9 mouse cellular contexts compared by ENCODE assay signal in genomic region chr2:155696091-155696558, GRCm38 (mm10). TPM values are rescaled to one million over a fixed set of nuclear protein-coding genes. Genes with fewer than 3 reads are reported as not detected.
DNase-seq lines count a peak whose midpoint lies in the region; ATAC-seq and TF ChIP-seq lines count a peak whose summit lies in the region.
"Had no signal": no experiment of that assay in that cellular context is flagged by ENCODE, and none has a peak within 500 bp of the region (broad histone marks: within the 10 kb centered on the region; RNA-seq: fewer than 3 reads in every experiment).

No protein-coding gene starts in this region.

- TF ChIP-seq CTCF in kidney, postnatal 0 days (IDR thresholded peaks at IDR 0.05; ENCODE audit: low read depth), result peak; percentile 97

- H3K27ac ChIP-seq in midbrain, embryonic 11.5 days (ENCODE audit: low read depth, low read length), result no peak overlapping the region
- no peak overlapping the region for H3K27ac ChIP-seq in midbrain, embryonic 15.5 days
- H3K27ac ChIP-seq in kidney, postnatal 0 days, result no peak overlapping the region
- H3K27ac ChIP-seq in liver, embryonic 11.5 days (ENCODE audit: low read depth, low read length), result no peak overlapping the region

- no peaks in the 10 kb centered on the region; the same call in 1 of the 2 replicates for H3K36me3 ChIP-seq in midbrain, embryonic 11.5 days (ENCODE audit: control insufficient read depth, insufficient read depth, low read length)
- H3K36me3 ChIP-seq in midbrain, embryonic 15.5 days (replicated peaks), result 0 out of 2 replicates have a peak, but pooled peaks cover 3% of the 10 kb centered on the region
- 0 out of 2 replicates have a peak, but pooled peaks cover under 1% of the 10 kb centered on the region for H3K36me3 ChIP-seq in kidney, postnatal 0 days (ENCODE audit: insufficient read depth, low read length)
- H3K36me3 ChIP-seq in liver, embryonic 11.5 days (ENCODE audit: control insufficient read depth, insufficient read depth, low read length), result no peaks in the 10 kb centered on the region

- no peak overlapping the region for H3K4me3 ChIP-seq in midbrain, embryonic 11.5 days (ENCODE audit: low read depth, low read length)
- H3K4me3 ChIP-seq in midbrain, embryonic 15.5 days, result no peak overlapping the region
- no peak overlapping the region for H3K4me3 ChIP-seq in kidney, postnatal 0 days (replicated peaks; ENCODE audit: low read depth, low read length)
- peak overlapping the region; percentile 10; the same call in 1 of the 2 replicates for H3K4me3 ChIP-seq in liver, embryonic 11.5 days (ENCODE audit: low read depth, low read length)

- DNase-seq in midbrain, embryonic 11.5 days (ENCODE audit: low spot score, missing footprints), result peak; percentile 97
- DNase-seq in brain, adult 2 months (ENCODE audit: low read depth, low spot score), result peak; percentile 93
- peak; percentile 82 for DNase-seq in forelimb bud, embryonic 11.5 days (ENCODE audit: low read depth, low spot score)
- DNase-seq in kidney, postnatal 0 days (ENCODE audit: low spot score), result peak; percentile 86
- DNase-seq in liver, embryonic 11.5 days (ENCODE audit: low spot score), result peak; percentile 77
- peak; percentile 88 for DNase-seq in ovary, postnatal 14 days (ENCODE audit: low spot score)
- DNase-seq in thymus, postnatal 10 days (ENCODE audit: low spot score in 2 of 2), result peak; percentile 60 to 94

- H3K4me1 ChIP-seq in midbrain, embryonic 11.5 days (ENCODE audit: control insufficient read depth, insufficient read depth, low read length), result peaks cover 2% of the 10 kb centered on the region
- H3K4me1 ChIP-seq in midbrain, embryonic 15.5 days, result peaks cover 2% of the 10 kb centered on the region
- no peaks in the 10 kb centered on the region for H3K4me1 ChIP-seq in kidney, postnatal 0 days (replicated peaks; ENCODE audit: insufficient read depth, low read length)
- peaks cover 2% of the 10 kb centered on the region for H3K4me1 ChIP-seq in liver, embryonic 11.5 days (replicated peaks; ENCODE audit: control insufficient read depth, insufficient read depth, low read length)

- ATAC-seq in midbrain, embryonic 11.5 days (ENCODE audit: low FRiP score), result no peak
- ATAC-seq in midbrain, embryonic 15.5 days (replicated peaks), result no peak
- ATAC-seq in kidney, postnatal 0 days (replicated peaks; ENCODE audit: low FRiP score, low read depth), result no peak
- ATAC-seq in liver, embryonic 11.5 days (replicated peaks; ENCODE audit: low FRiP score), result no peak

- no peaks in the 10 kb centered on the region for H3K9me3 ChIP-seq in midbrain, embryonic 11.5 days (ENCODE audit: control insufficient read depth, low read length)
- no peaks in the 10 kb centered on the region for H3K9me3 ChIP-seq in midbrain, embryonic 15.5 days
- no peaks in the 10 kb centered on the region for H3K9me3 ChIP-seq in kidney, postnatal 0 days (replicated peaks; ENCODE audit: low read length)
- no peaks in the 10 kb centered on the region for H3K9me3 ChIP-seq in liver, embryonic 11.5 days (ENCODE audit: control insufficient read depth, low read length)

- no peaks in the 10 kb centered on the region for H3K27me3 ChIP-seq in midbrain, embryonic 11.5 days (ENCODE audit: control insufficient read depth, insufficient read depth, low read length)
- H3K27me3 ChIP-seq in midbrain, embryonic 15.5 days (replicated peaks), result no peaks in the 10 kb centered on the region
- no peaks in the 10 kb centered on the region for H3K27me3 ChIP-seq in kidney, postnatal 0 days (ENCODE audit: insufficient read depth, low read length)
- H3K27me3 ChIP-seq in liver, embryonic 11.5 days (replicated peaks; ENCODE audit: control insufficient read depth, insufficient read depth, low read length), result no peaks in the 10 kb centered on the region

- no peak overlapping the region for H3K4me2 ChIP-seq in midbrain, embryonic 11.5 days
- no peak overlapping the region for H3K4me2 ChIP-seq in midbrain, embryonic 15.5 days
- H3K4me2 ChIP-seq in kidney, postnatal 0 days (ENCODE audit: low read length), result no peak overlapping the region
- peak overlapping the region; percentile 25 for H3K4me2 ChIP-seq in liver, embryonic 11.5 days

- H3K9ac ChIP-seq in midbrain, embryonic 11.5 days (ENCODE audit: low read length), result no peak overlapping the region
- H3K9ac ChIP-seq in midbrain, embryonic 15.5 days, result no peak overlapping the region
- no peak overlapping the region for H3K9ac ChIP-seq in kidney, postnatal 0 days (ENCODE audit: low read depth, low read length)
- no peak overlapping the region for H3K9ac ChIP-seq in liver, embryonic 11.5 days (ENCODE audit: low read depth, low read length)

- 13% methylated on average over 7 of the region's 7 CpGs for WGBS in midbrain, embryonic 11.5 days
- WGBS in midbrain, embryonic 15.5 days, result 14% methylated on average over 7 of the region's 7 CpGs
- 21% methylated on average over 7 of the region's 7 CpGs for WGBS in kidney, postnatal 0 days
- WGBS in liver, embryonic 11.5 days, result 13% methylated on average over 7 of the region's 7 CpGs

RNA-seq across cellular contexts. Expression of gene Trpc4ap, which starts 3.9 kb away (rescaled TPM):
- polyA plus RNA-seq in midbrain, embryonic 11.5 days (2014; fragmentation: Nextera tagmentation; extraction: Ambion mirVana), result 138 and 144 TPM in 2 replicates
- 165 and 166 TPM in 2 replicates for polyA plus RNA-seq in midbrain, embryonic 15.5 days (2015; fragmentation: Nextera tagmentation; extraction: Ambion mirVana)
- polyA plus RNA-seq in kidney, postnatal 0 days (2015; fragmentation: Nextera tagmentation; extraction: Ambion mirVana), result 100 and 102 TPM in 2 replicates
- 103 and 109 TPM in 2 replicates for polyA plus RNA-seq in liver, embryonic 11.5 days (2014; fragmentation: Nextera tagmentation; extraction: Ambion mirVana)

RNA-seq across cellular contexts. Expression of gene Edem2, which starts 33.1 kb away (rescaled TPM):
- polyA plus RNA-seq in midbrain, embryonic 11.5 days (2014; fragmentation: Nextera tagmentation; extraction: Ambion mirVana), result 32.3 and 34.6 TPM in 2 replicates
- polyA plus RNA-seq in midbrain, embryonic 15.5 days (2015; fragmentation: Nextera tagmentation; extraction: Ambion mirVana), result 51.0 and 52.7 TPM in 2 replicates
- polyA plus RNA-seq in kidney, postnatal 0 days (2015; fragmentation: Nextera tagmentation; extraction: Ambion mirVana), result 36.4 and 38.1 TPM in 2 replicates
- polyA plus RNA-seq in liver, embryonic 11.5 days (2014; fragmentation: Nextera tagmentation; extraction: Ambion mirVana), result 34.5 and 35.5 TPM in 2 replicates

RNA-seq across cellular contexts. Expression of gene Gm17581, which starts 39.5 kb away (rescaled TPM):
- polyA plus RNA-seq in midbrain, embryonic 11.5 days (2014; fragmentation: Nextera tagmentation; extraction: Ambion mirVana), result not detected in 2 replicates
- polyA plus RNA-seq in midbrain, embryonic 15.5 days (2015; fragmentation: Nextera tagmentation; extraction: Ambion mirVana), result not detected in 2 replicates
- not detected in 2 replicates for polyA plus RNA-seq in kidney, postnatal 0 days (2015; fragmentation: Nextera tagmentation; extraction: Ambion mirVana)
- not detected in 2 replicates for polyA plus RNA-seq in liver, embryonic 11.5 days (2014; fragmentation: Nextera tagmentation; extraction: Ambion mirVana)
- polyA plus RNA-seq: heart, embryonic 16.5 days had no signal

RNA-seq across cellular contexts. Expression of gene Procr, which starts 54.8 kb away (rescaled TPM):
- 2.4 and 3.2 TPM in 2 replicates for polyA plus RNA-seq in midbrain, embryonic 11.5 days (2014; fragmentation: Nextera tagmentation; extraction: Ambion mirVana)
- 2.3 and 3.2 TPM in 2 replicates for polyA plus RNA-seq in midbrain, embryonic 15.5 days (2015; fragmentation: Nextera tagmentation; extraction: Ambion mirVana)
- 6.9 and 7.6 TPM in 2 replicates for polyA plus RNA-seq in kidney, postnatal 0 days (2015; fragmentation: Nextera tagmentation; extraction: Ambion mirVana)
- polyA plus RNA-seq in liver, embryonic 11.5 days (2014; fragmentation: Nextera tagmentation; extraction: Ambion mirVana), result 2.6 TPM in 2 replicates
